Mouse (Mus musculus) heart, postnatal 25 days (tissue): ENCODE measurements around the gene Scaf11. TPM values are rescaled to one million over a fixed set of nuclear protein-coding genes. Genes with fewer than 3 reads are reported as not detected.

Experiments used
- DNase-seq: peaks from one replicate; pipeline ENCODE4 v3.0.0; 2022; ENCODE audit warnings: low spot score
- intact Hi-C: fragments of 180-260 bp; cut with DNase I; formaldehyde crosslinking; loops from one replicate; pipeline ENCODE4 v1.15.1; 2025
- total RNA-seq, 2 experiments: library from RNA; stranded (reverse); gene quantifications; 2 replicates each; pipeline ENCODE4 v1.2.3; 2021

Scaf11 gene
- total RNA-seq, 2 experiments from 2014 or later, result 39.8 to 47.1 TPM

DNA sequence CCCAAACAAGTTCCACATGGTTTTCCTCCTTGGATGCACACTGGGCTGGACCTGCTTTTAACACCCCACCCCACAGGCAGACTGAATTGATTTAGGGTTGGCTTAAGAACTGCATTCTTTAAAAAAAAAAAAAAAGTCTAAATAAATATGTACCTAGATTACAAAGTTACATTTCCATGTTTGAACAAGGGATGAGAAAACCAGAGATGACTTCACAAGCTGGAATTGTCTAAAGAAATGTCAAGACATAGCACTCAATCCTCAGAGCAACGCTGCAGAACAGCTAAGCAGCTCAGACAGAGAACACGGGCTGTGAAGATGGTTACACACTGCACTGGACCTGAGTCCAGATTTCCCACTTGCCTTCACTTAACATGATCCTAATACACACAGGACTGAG is 53.5 kb downstream of the Scaf11 start:
- no peak for DNase-seq

GRCm38 (mm10) chr15:96406253-96406652 is 54.4 kb downstream of the Scaf11 start:
- intact Hi-C loops, result no loop called here
- DNase-seq, result no peak

More for the DNA sequence above, 53.5 kb downstream of the Scaf11 start:
- intact Hi-C loops, result no loop called here

DNA sequence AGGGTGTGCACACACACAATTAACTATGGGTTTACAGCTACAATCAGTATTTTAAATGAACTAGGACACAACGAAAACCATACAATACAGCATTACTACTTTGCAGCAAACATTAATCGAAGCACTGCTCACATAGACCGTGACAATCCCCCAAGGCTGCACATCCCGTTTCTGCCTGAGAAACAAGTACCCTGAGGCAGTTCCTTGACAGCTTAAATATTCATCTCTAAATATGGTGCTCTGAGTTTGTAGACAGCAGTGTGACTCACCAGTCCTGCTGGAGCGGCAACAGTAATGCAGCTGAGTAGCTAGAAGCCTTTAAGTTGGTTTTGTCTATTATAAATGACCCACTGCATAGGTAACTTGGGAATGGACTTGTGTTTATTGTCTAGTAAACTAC is 55.1 kb downstream of the Scaf11 start:
- intact Hi-C loops, result no loop called here
- no peak for DNase-seq

- intact Hi-C loops, result loop anchor here (10.0 kb wide), 1 partner anchor 374 kb away; no protein-coding TSS in a partner anchor
- DNase-seq, result no peak
Observed at GRCm38 (mm10) chr15:96398333-96398732, 62.3 kb downstream of the Scaf11 start.

DNA sequence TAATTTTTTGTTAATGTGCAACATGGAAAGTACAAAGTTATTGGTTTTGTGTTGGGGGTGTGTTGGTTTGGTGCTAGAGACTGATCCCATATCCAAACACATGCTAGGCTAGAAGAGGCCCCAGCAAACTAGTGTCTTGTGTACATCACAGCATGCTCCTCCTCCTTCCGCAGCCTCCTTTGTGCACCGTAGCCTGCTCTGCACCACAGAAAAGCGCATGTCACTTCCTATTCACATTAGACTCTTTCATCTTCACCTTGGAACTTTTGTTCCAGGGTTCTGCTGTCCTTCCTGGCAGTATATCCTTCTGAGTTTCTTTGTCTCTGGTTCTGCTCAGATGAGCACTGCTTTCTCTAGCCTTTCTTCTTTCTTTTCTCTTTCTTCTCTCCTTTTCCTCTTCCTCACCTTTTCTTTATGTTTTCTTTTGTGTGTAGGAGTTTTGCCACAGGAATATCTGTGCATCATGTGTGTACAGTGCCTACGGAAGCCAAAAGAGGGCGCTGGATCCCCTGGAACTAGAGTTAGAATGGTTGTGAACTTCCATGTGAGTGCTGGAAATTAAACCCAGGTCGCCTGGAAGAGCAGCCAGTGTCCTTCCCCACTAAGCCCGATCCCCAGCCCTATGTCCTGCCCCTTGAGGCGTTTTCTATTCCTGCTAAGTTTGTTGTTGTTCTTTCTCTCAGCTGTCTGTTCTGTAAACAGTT is 63.9 kb downstream of the Scaf11 start:
- DNase-seq, result no peak
- intact Hi-C loops, result loop anchor here (10.0 kb wide), 1 partner anchor 372 kb away; no protein-coding TSS in a partner anchor

GRCm38 (mm10) chr15:96395071-96395470 is 65.6 kb downstream of the Scaf11 start:
- no peak for DNase-seq
- intact Hi-C loops, result loop anchor here (10.0 kb wide), 1 partner anchor 370 kb away; no protein-coding TSS in a partner anchor

GRCm38 (mm10) chr15:96392878-96393277 is 67.8 kb downstream of the Scaf11 start:
- intact Hi-C loops, result loop anchor here (10.0 kb wide), 1 partner anchor 368 kb away; no protein-coding TSS in a partner anchor
- no peak for DNase-seq

DNA sequence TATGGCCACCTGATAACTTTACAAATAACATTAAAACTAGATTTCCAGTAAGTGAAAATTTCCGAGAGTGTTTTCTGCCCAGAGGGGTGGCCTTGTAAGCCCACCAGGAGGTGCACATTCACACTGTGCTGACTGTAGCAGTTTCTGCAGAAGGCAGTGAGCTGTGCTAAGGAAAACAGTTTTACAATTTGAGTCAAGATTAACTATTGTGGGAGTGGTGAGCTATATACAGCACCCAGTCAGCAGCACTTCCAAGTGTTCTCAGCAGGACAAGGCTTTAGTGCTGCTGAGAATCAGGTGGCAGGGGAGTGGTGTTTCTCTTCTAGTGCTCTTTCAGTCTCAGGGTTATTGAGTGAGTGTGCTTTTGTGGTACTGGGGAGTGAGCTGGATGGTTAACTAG is 72.1 kb downstream of the Scaf11 start:
- intact Hi-C loops, result no loop called here
- no peak for DNase-seq

DNA sequence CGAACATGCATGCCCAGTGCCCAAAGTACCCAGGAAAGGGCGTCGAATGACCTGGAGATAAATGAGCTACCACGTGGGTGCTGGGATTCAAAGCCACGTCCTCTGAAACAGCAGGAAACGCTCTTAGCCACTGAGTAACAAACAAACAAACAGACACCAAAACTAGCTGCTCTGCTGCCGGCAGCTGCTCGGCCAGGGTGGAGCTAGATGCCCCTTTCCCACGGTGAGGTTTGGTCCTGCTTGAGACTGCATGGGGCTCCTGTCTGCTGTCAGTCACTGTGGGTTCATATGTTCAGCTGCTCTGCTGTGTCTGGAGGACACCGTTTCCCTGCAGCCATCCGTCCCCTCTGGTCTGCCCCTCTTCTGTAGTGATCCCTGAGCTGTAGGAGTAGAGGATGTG is 78.4 kb downstream of the Scaf11 start:
- no peak for DNase-seq

GRCm38 (mm10) chr15:96377701-96378100 is 82.9 kb downstream of the Scaf11 start:
- DNase-seq, result no peak
- intact Hi-C loops, result loop anchor here (5.0 kb wide), 1 partner anchor 90 kb away; the partner anchor contains the start of gene Arid2

More for the DNA sequence above, 78.4 kb downstream of the Scaf11 start:
- intact Hi-C loops, result no loop called here

- DNase-seq, result peak; percentile 7
- intact Hi-C loops, result loop anchor here (5.0 kb wide), 1 partner anchor 90 kb away; the partner anchor contains the start of gene Arid2
Observed at GRCm38 (mm10) chr15:96377263-96377662, 83.4 kb downstream of the Scaf11 start.

GRCm38 (mm10) chr15:96376214-96376613 is 84.4 kb downstream of the Scaf11 start:
- intact Hi-C loops, result loop anchor here (5.0 kb wide), 1 partner anchor 89 kb away; the partner anchor contains the start of gene Arid2
- DNase-seq, result no peak

- DNase-seq, result no peak
- intact Hi-C loops, result no loop called here
Observed at GRCm38 (mm10) chr15:96373161-96373560, 87.5 kb downstream of the Scaf11 start.

DNA sequence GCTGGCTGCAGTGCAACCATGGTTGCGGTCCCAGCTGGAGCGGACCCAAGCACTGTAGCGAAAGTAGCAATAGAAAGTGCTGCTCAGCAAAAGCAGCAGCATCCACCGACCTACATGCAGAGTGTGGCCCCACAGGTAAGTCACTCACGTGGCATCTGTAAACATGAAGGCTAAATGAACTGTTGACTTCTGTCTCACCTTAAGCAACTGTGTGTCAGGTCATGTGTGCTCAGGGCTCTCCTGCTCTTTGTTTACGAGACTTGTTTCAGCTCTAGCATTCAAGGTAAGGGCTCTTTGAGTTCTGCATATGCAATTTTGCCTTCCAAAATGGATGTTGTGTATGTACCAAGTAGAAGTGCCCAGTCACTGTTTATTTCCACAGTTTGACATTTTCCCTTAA is 88.0 kb downstream of the Scaf11 start:
- intact Hi-C loops, result no loop called here
- DNase-seq, result no peak

- intact Hi-C loops, result no loop called here
- DNase-seq, result no peak
Observed at GRCm38 (mm10) chr15:96371311-96371710, 89.3 kb downstream of the Scaf11 start.

- intact Hi-C loops, result no loop called here
Observed at GRCm38 (mm10) chr15:96366176-96366963, 94.3 kb downstream of the Scaf11 start.

GRCm38 (mm10) chr15:96365351-96365750 is 95.3 kb downstream of the Scaf11 start:
- intact Hi-C loops, result no loop called here
- DNase-seq, result no peak

More at GRCm38 (mm10) chr15:96366176-96366963, 94.3 kb downstream of the Scaf11 start:
- DNase-seq, result no peak
